Mouse (Mus musculus): ENCODE data around the gene 9530068E07Rik. TPM values are rescaled to one million over a fixed set of nuclear protein-coding genes. Genes with fewer than 3 reads are reported as not detected.

The 9530068E07Rik gene
- total and polyA plus RNA-seq, 3 experiments: 102 to 153 (median 128) TPM

GRCm38 (mm10) chr11:52402566-52402965, 6.3 kb downstream of the 9530068E07Rik start:
- H3K27me3 ChIP-seq (replicated peaks): no peaks in the 10 kb centered on the region
- peaks cover 6 to 26% of the 10 kb centered on the region in 2 experiments; a peak in 3 of 4 replicates for H3K4me1 ChIP-seq (ENCODE audit: control insufficient read depth in 1 of 2, insufficient read depth in 2 of 2)
- H3K27ac ChIP-seq (ENCODE audit: insufficient read depth, low read depth): no peak overlapping the region
- no peak overlapping the region for H3K9ac ChIP-seq (ENCODE audit: insufficient read depth, low read depth)
- peaks cover under 1% of the 10 kb centered on the region for H3K9me3 ChIP-seq (replicated peaks; ENCODE audit: low read length)
- no peak for DNase-seq (ENCODE audit: extremely low read depth)
- no peak overlapping the region for H3K4me3 ChIP-seq (replicated peaks in 1 of 3; ENCODE audit: low read depth in 2 of 3, low read length in 2 of 3, poor library complexity in 1 of 3)
- peaks cover 43% of the 10 kb centered on the region for H3K79me2 ChIP-seq (replicated peaks; ENCODE audit: control insufficient read depth, extremely low read depth, insufficient read depth, poor library complexity, severe bottlenecking)
- H3K4me2 ChIP-seq (ENCODE audit: insufficient read depth, low read depth, poor library complexity, severe bottlenecking): no peak overlapping the region
- in situ Hi-C loops (cut with MboI; ENCODE audit: low pct_ligation_motif_present, low pct_unique_long_range_greater_than_20kb, low sequenced_read_pairs): loop anchor here (25.0 kb wide), 1 partner anchor 860 kb away; no protein-coding TSS in a partner anchor
- dilution Hi-C loops (cut with MboI; ENCODE audit: extremely low pct_ligation_motif_present, extremely low pct_unique_long_range_greater_than_20kb, low sequenced_read_pairs): no loop called here
- no peak for TF ChIP-seq MAFK (IDR thresholded peaks at IDR 0.05; ENCODE audit: insufficient replicate concordance, low read length)
- peaks cover 36 to 85% of the 10 kb centered on the region in 2 experiments for H3K36me3 ChIP-seq (replicated peaks in 1 of 2; ENCODE audit: control insufficient read depth in 1 of 2, insufficient read depth in 1 of 2, low read length in 1 of 2)

- Histone ChIP-seq H3K27me3 (replicated peaks) (no peaks in the 10 kb centered on the region), H3K9me3 (replicated peaks; ENCODE audit: low read length) (no peaks in the 10 kb centered on the region), H3K27ac (ENCODE audit: insufficient read depth, low read depth) (no peak overlapping the region), H3K9ac (ENCODE audit: insufficient read depth, low read depth) (no peak overlapping the region), H3K4me1 (ENCODE audit: control insufficient read depth in 1 of 2, insufficient read depth in 2 of 2) (peaks cover under 1 to 14% of the 10 kb centered on the region in 2 experiments; a peak in 1 of 4 replicates), H3K79me2 (replicated peaks; ENCODE audit: control insufficient read depth, extremely low read depth, insufficient read depth, poor library complexity, severe bottlenecking) (peaks cover 26% of the 10 kb centered on the region), H3K4me2 (ENCODE audit: insufficient read depth, low read depth, poor library complexity, severe bottlenecking) (no peak overlapping the region), H3K4me3 (replicated peaks in 1 of 3; ENCODE audit: low read depth in 2 of 3, low read length in 2 of 3, poor library complexity in 1 of 3) (no peak overlapping the region), H3K36me3 (replicated peaks in 1 of 2; ENCODE audit: control insufficient read depth in 1 of 2, insufficient read depth in 1 of 2, low read length in 1 of 2) (peaks cover 42 to 87% of the 10 kb centered on the region in 2 experiments)
- in situ Hi-C loops (cut with MboI; ENCODE audit: low pct_ligation_motif_present, low pct_unique_long_range_greater_than_20kb, low sequenced_read_pairs) (loop anchor here (25.0 kb wide), 1 partner anchor 858 kb away; no protein-coding TSS in a partner anchor), dilution Hi-C loops (cut with MboI; ENCODE audit: extremely low pct_ligation_motif_present, extremely low pct_unique_long_range_greater_than_20kb, low sequenced_read_pairs) (no loop called here)
- no peak for TF ChIP-seq RCOR1 (conservative IDR thresholded peaks at IDR 0.05; ENCODE audit: low read depth, low read length)
- no peak for TF ChIP-seq TCF12 (IDR thresholded peaks at IDR 0.05; ENCODE audit: low read depth, low read length)
- no peak for TF ChIP-seq CHD1 (IDR thresholded peaks at IDR 0.05; ENCODE audit: low read depth, low read length)
- no peak for TF ChIP-seq RAD21 (IDR thresholded peaks at IDR 0.05; ENCODE audit: low read depth, low read length)
- TF ChIP-seq TBP (conservative IDR thresholded peaks at IDR 0.05; ENCODE audit: low read depth, low read length): no peak
- TF ChIP-seq MEF2A (IDR thresholded peaks at IDR 0.05; ENCODE audit: borderline replicate concordance, low read depth, low read length): no peak
- TF ChIP-seq MXI1 (IDR thresholded peaks at IDR 0.05; ENCODE audit: low read depth, low read length): no peak
- no peak for TF ChIP-seq CHD2 (IDR thresholded peaks at IDR 0.05; ENCODE audit: low read length)
- no peak for TF ChIP-seq POLR2A (IDR thresholded peaks at IDR 0.05; ENCODE audit: low read depth, low read length)
- no peak for TF ChIP-seq MAX (IDR thresholded peaks at IDR 0.05; ENCODE audit: low read length)
- no peak for TF ChIP-seq ZMIZ1 (IDR thresholded peaks at IDR 0.05; ENCODE audit: low read depth, low read length)
- no peak for TF ChIP-seq BHLHE40 (IDR thresholded peaks at IDR 0.05; ENCODE audit: low read depth, low read length)
- no peak for DNase-seq (ENCODE audit: extremely low read depth)
Measured at GRCm38 (mm10) chr11:52404209-52404608, 8.0 kb downstream of the 9530068E07Rik start.

GRCm38 (mm10) chr11:52405196-52405688, 9.0 kb downstream of the 9530068E07Rik start:
- H3K27me3 ChIP-seq (replicated peaks): no peaks in the 10 kb centered on the region
- no peak overlapping the region for H3K27ac ChIP-seq (ENCODE audit: insufficient read depth, low read depth)
- no peak overlapping the region for H3K9ac ChIP-seq (ENCODE audit: insufficient read depth, low read depth)
- dilution Hi-C loops (cut with MboI; ENCODE audit: extremely low pct_ligation_motif_present, extremely low pct_unique_long_range_greater_than_20kb, low sequenced_read_pairs) (no loop called here), in situ Hi-C loops (cut with MboI; ENCODE audit: low pct_ligation_motif_present, low pct_unique_long_range_greater_than_20kb, low sequenced_read_pairs) (loop anchor here (25.0 kb wide), 1 partner anchor 857 kb away; no protein-coding TSS in a partner anchor)
- DNase-seq (ENCODE audit: extremely low read depth): no peak
- H3K4me2 ChIP-seq (ENCODE audit: insufficient read depth, low read depth, poor library complexity, severe bottlenecking): no peak overlapping the region
- TF ChIP-seq RCOR1 (conservative IDR thresholded peaks at IDR 0.05; ENCODE audit: low read depth, low read length) (no peak), MXI1 (IDR thresholded peaks at IDR 0.05; ENCODE audit: low read depth, low read length) (no peak), TCF12 (IDR thresholded peaks at IDR 0.05; ENCODE audit: low read depth, low read length) (no peak), CHD1 (IDR thresholded peaks at IDR 0.05; ENCODE audit: low read depth, low read length) (no peak), EP300 (IDR thresholded peaks at IDR 0.05; ENCODE audit: low read length) (no peak), ZKSCAN1 (IDR thresholded peaks at IDR 0.05; ENCODE audit: borderline replicate concordance, low read depth, low read length) (no peak), ETS1 (conservative IDR thresholded peaks at IDR 0.05; ENCODE audit: low read depth, low read length) (no peak)
- H3K4me3 ChIP-seq (replicated peaks in 1 of 3; ENCODE audit: low read depth in 2 of 3, low read length in 2 of 3, poor library complexity in 1 of 3): no peak overlapping the region
- H3K36me3 ChIP-seq (replicated peaks in 1 of 2; ENCODE audit: control insufficient read depth in 1 of 2, insufficient read depth in 1 of 2, low read length in 1 of 2): peaks cover 42 to 82% of the 10 kb centered on the region in 2 experiments
- no peaks in the 10 kb centered on the region for H3K9me3 ChIP-seq (replicated peaks; ENCODE audit: low read length)
- H3K79me2 ChIP-seq (replicated peaks; ENCODE audit: control insufficient read depth, extremely low read depth, insufficient read depth, poor library complexity, severe bottlenecking): peaks cover 19% of the 10 kb centered on the region
- H3K4me1 ChIP-seq (ENCODE audit: control insufficient read depth in 1 of 2, insufficient read depth in 2 of 2): peaks cover 0 to 10% of the 10 kb centered on the region in 2 experiments; a peak in 1 of 4 replicates
